Mouse (Mus musculus) layer of hippocampus, postnatal 36 days (tissue): ENCODE data around the gene Dtx4. TPM values are rescaled to one million over a fixed set of nuclear protein-coding genes. Genes with fewer than 3 reads are reported as not detected.

Experiments used
- DNase-seq, 2 experiments: peaks; one replicate each; pipeline ENCODE4 v3.0.0; 2022
- total RNA-seq, 2 experiments: library from RNA; stranded (reverse); gene quantifications; 2 replicates each; pipeline ENCODE4 v1.2.3; 2021

Gene Dtx4
- total RNA-seq, 2 experiments from 2014 or later: 33.6 to 36.6 TPM

- DNase-seq: no peak
Measured at GRCm38 (mm10) chr19:12465530-12466144, 35.6 kb downstream of the Dtx4 start.

GRCm38 (mm10) chr19:12464674-12465073 is 36.6 kb downstream of the Dtx4 start:
- no peak for DNase-seq

- DNase-seq: no peak
Measured at GRCm38 (mm10) chr19:12464127-12464526, 37.1 kb downstream of the Dtx4 start.

- no peak for DNase-seq
Measured at GRCm38 (mm10) chr19:12463722-12464035, 37.6 kb downstream of the Dtx4 start.

GRCm38 (mm10) chr19:12462851-12463721 is 38.2 kb downstream of the Dtx4 start:
- no peak for DNase-seq

GRCm38 (mm10) chr19:12460282-12461249 is 40.7 kb downstream of the Dtx4 start, which contains the start of gene Mpeg1:
Gene Mpeg1, plus strand, starts transcription at chr19:12460779.
- DNase-seq: no peak

GRCm38 (mm10) chr19:12459516-12459915 is 41.7 kb downstream of the Dtx4 start:
- DNase-seq: no peak

- no peak for DNase-seq
Measured at GRCm38 (mm10) chr19:12457401-12458066, 43.7 kb downstream of the Dtx4 start.

GRCm38 (mm10) chr19:12445014-12445413 is 56.2 kb downstream of the Dtx4 start:
- no peak for DNase-seq

- no peak for DNase-seq
Measured at GRCm38 (mm10) chr19:12442560-12442959, 58.7 kb downstream of the Dtx4 start.

- no peak for DNase-seq
Measured at GRCm38 (mm10) chr19:12440103-12440725, 61.0 kb downstream of the Dtx4 start.

- no peak for DNase-seq
Measured at GRCm38 (mm10) chr19:12439581-12439980, 61.7 kb downstream of the Dtx4 start.

- no peak for DNase-seq
Measured at GRCm38 (mm10) chr19:12435750-12436524, 65.3 kb downstream of the Dtx4 start.

- no peak for DNase-seq
Measured at GRCm38 (mm10) chr19:12435011-12435416, 66.2 kb downstream of the Dtx4 start.

GRCm38 (mm10) chr19:12433033-12433432 is 68.2 kb downstream of the Dtx4 start:
- peak in 1 of 2 experiments; percentile 19 for DNase-seq

GRCm38 (mm10) chr19:12427605-12428004 is 73.6 kb downstream of the Dtx4 start, which contains the start of gene Pfpl:
Gene Pfpl, plus strand, starts transcription at chr19:12427905.
- no peak for DNase-seq

GRCm38 (mm10) chr19:12427101-12427500 is 74.2 kb downstream of the Dtx4 start:
- no peak for DNase-seq

- no peak for DNase-seq
Measured at GRCm38 (mm10) chr19:12421680-12422079, 79.6 kb downstream of the Dtx4 start.

GRCm38 (mm10) chr19:12420555-12420954 is 80.7 kb downstream of the Dtx4 start:
- DNase-seq: no peak

- DNase-seq: no peak
Measured at GRCm38 (mm10) chr19:12418312-12418711, 82.9 kb downstream of the Dtx4 start.

GRCm38 (mm10) chr19:12417361-12417760 is 83.9 kb downstream of the Dtx4 start, which contains the start of gene Olfr1441:
Gene Olfr1441, plus strand, starts transcription at chr19:12417433.
- DNase-seq: no peak
